Mouse (Mus musculus) skeletal muscle tissue, adult 2 months (tissue): ENCODE measurements around the gene Col1a1.
"Not testable (repeated sequence)": the region's sequence is repeated elsewhere in the genome, so short reads cannot be mapped to it uniquely, and the experiment has no call there.

Experiments used
- DNase-seq: peaks from one replicate; pipeline ENCODE4 v3.0.0-alpha.2; 2012; ENCODE audit warnings: low read depth, low spot score

Col1a1 gene

GRCm38 (mm10) chr11:94937787-94938186 lies 1.8 kb downstream of the Col1a1 start:
- DNase-seq, result no peak

GRCm38 (mm10) chr11:94938296-94938695 lies 2.3 kb downstream of the Col1a1 start:
- DNase-seq, result no peak

DNA sequence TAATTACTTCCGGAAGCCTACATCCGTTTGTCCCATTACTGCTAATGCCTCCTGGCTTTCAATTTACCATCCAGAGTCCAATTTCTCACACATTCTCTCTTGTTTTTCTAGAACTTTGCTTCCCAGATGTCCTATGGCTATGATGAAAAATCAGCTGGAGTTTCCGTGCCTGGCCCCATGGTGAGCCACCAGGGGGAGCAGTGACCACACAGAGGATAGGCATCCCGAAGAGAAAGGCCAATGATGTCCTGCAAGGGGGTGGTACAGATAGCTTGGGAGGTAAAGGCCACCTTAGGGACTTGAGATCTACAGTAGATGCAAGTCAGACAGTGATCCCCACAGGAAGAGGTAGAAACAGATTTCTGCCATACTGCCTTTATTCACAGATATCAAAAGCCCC lies 3.3 kb downstream of the Col1a1 start:
- DNase-seq, result no peak

GRCm38 (mm10) chr11:94941121-94941520 lies 5.1 kb downstream of the Col1a1 start:
- DNase-seq, result no peak

DNA sequence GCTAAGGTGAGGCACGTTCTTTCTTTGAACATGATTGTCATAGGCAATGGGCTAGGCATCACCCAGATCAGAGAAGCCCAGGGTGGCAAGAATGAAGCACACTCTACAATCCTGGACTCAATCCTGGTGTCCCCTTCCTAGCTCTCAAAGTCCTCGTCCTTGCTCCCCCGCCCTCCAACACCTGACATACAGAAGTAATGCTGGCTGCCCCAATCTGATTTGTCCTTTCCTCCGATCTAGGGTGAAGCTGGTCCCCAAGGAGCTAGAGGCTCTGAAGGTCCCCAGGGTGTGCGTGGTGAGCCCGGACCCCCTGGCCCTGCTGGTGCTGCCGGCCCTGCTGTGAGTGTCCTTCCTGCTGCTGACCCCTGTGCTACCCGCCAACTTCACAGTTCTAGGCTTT lies 5.8 kb downstream of the Col1a1 start:
- no peak for DNase-seq

- DNase-seq, result no peak
Observed at GRCm38 (mm10) chr11:94942282-94943023, 6.4 kb downstream of the Col1a1 start.

- no peak for DNase-seq
Observed at GRCm38 (mm10) chr11:94943054-94943453, 7.0 kb downstream of the Col1a1 start.

- DNase-seq, result no peak
Observed at GRCm38 (mm10) chr11:94944295-94944694, 8.3 kb downstream of the Col1a1 start.

DNA sequence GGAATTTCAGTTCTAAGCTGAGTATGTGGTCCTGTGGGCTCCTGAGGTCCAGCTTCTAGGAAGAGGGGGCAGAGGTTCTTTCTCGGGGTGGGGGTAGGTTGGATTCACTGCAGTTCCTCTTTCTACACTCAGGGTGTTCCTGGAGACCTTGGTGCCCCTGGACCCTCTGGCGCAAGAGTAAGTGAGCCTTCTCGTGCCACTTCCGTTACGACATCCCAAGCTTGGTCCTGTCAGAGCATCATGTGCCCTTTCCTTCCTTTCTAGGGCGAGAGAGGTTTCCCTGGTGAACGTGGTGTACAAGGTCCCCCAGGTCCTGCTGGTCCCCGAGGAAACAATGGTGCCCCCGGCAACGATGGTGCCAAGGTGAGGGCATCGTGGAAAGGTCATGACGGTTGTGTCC lies 9.2 kb downstream of the Col1a1 start:
- DNase-seq, result no peak

GRCm38 (mm10) chr11:94952169-94952568 lies 16.1 kb downstream of the Col1a1 start:
- no peak for DNase-seq

DNA sequence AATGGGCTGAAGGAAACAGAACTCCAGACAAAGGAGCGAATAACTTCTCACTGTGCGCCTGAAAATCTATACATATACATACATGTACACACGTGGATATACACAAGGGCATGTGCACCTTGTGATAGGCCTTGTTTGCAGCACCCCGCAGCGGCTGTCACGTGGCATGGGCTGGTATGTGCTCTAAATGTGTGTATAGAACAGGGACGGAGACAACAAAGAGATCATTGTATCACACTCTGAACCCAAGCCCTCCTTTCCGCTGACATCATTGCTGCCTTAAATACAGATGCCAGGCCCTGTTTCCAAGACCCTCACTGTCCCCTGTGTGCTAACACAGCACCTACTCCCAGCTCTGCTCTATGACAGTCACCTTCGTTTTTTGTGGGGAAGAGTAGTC lies 19.1 kb downstream of the Col1a1 start:
- DNase-seq, result no peak

GRCm38 (mm10) chr11:94957693-94958064 lies 21.7 kb downstream of the Col1a1 start:
- no peak for DNase-seq

DNA sequence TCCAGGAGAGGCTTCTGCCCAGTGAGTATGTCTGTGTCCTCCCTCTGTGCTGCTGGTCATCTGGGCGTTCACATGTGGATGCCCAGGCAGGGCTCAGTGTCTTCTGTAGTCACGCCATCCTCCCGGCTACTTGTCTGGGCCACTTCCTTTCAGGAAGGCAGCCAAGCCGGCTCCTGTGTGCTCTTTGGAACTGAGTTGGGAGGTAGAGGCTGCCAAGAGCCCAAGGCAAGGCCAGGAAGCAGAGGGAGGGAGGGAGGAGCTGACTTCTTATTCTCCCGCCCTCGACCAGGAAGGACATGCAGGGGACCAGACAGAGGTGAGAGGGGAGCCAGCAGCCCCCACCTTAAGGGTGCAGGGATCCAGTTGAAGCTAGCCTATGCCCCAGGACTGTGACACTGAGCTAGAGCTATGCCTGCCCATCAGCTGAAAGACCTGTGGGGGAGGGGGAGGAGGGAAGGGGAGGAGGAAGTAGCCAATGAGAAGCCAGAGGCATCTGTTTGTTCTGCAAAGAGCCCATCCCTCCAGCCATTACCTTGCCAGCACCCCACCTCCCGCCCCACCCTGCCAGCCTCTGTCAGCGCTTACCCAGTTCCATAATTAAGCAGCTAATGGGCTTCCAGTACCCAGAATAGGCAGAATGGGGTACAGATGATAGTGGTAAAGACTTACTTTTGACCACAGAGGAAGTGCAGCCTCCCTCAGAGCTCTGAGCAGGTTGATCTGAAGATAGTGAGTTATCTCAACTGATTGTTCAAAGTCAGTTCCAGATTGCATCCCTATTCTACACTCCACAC lies 22.2 kb downstream of the Col1a1 start:
- peak; percentile 91 for DNase-seq

DNA sequence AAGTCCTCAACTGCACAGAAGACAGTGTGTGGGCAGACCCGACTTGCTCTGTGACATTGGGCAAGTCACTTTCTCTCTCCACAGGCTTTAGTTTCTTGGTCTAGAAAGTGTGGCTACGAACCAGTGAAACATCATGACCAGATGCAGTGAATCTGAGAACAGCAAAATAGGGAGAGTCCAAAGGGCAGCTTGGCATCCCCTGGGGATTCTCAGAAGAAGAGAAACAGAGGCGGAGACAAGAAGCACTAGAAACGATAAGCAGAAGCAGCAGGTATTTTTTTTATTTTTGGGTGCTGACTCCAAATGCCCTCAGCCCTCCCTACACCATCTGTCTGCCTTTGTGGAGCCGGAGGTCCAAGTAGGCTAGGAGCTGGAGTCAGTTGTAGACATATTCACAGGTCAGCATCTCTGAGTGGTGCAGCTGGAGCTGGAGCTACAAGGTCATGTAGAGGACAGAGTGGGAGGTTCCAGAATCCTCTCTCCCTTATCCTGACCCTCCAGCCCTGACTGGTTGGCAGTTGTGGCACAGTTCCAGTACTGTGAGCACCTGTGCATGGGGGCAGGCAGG lies 26.6 kb downstream of the Col1a1 start:
- no peak for DNase-seq

- no peak for DNase-seq
Observed at GRCm38 (mm10) chr11:94967419-94967818, 31.4 kb downstream of the Col1a1 start, which contains the start of gene Hils1. Gene Hils1, plus strand, starts transcription at chr11:94967593.

- no peak for DNase-seq
Observed at GRCm38 (mm10) chr11:94968187-94968586, 32.2 kb downstream of the Col1a1 start.

DNA sequence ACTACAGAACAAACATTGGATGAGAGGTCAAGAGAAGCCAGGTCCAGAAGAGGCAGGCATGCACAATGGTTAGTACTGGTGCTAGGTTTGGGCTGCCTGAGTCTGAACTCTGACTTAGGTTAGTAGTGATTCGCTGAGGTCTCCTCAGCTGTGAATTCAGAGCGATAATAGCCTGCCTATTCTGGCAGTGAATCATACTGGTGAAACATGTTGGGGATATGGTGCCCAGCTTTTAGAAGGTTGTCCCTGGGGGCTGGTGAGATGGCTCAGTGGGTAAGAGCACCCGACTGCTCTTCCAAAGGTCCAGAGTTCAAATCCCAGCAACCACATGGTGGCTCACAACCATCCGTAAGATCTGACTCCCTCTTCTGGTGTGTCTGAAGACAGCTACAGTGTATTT lies 33.7 kb downstream of the Col1a1 start:
- not testable (repeated sequence) for DNase-seq

DNA sequence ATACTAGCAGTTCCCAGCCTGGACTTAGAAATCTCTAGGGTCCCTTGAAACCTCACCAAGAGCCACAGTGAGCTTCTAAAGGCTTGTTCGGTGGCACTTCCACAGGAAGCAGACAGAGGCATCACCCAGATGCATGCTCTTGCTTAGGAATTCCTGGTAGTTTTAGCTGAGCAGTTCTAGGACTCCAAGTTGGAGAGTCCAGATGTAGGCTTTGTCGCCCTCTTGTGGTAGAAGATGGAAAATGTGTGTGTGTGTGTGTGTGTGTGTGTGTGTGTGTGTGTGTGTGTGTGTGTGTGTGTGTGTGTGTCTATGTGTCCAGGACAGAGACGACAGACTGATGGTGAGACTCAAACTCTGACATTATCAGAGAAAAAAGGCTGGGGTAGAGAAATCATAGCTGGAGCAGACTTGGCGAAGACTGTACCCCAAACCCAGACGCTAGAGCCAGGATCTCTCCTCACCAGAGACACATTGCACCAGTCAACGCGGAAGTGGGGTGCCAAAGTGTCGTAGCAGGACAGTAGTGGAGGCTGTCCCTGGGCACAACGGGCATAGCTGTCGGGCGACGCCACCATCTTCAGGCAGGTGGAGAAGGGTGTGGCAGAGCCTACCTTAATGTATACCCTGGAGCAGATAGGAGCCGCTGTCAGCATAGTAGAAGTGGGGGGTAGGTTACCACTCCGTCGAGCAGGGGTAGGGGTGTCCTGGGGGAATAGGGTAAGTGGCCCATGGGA lies 34.4 kb downstream of the Col1a1 start:
- DNase-seq, result peak; percentile 69

DNA sequence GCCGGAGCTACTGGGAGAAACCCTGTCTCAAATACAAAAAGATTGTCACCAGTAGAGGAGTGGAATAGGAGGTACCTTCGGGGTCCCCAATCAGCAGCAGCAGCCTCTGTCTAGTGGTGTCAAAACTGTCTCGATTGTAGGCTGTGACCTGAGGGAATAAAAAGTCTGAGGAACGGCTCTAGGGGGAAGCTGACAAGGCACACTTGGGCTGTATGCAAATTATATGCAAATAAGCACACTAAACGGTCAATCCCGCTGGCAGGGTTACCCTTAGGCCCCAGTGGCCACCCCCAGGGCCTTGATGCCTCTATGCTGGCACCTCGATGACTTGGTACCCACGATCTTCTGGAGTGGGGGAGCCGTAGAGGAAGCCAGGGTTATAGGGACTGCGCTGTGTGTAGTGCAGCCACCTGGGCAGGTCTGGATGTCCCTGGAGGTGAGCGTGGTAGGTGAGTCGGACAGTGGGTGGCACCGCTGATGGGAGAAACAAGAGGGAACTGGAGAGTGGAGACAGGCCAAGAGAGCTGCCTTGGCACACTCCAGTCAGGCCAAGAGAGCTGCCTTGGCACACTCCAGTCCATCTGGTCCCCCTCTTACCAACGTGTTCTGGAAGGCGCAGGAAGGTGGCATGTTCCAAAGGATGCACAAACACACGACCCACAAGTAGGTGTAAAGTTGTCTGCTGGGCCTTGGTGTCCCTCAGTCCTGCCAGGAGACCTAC lies 36.0 kb downstream of the Col1a1 start:
- no peak for DNase-seq

GRCm38 (mm10) chr11:94972887-94973286 lies 36.9 kb downstream of the Col1a1 start:
- no peak for DNase-seq

GRCm38 (mm10) chr11:94973313-94973712 lies 37.3 kb downstream of the Col1a1 start:
- peak; percentile 88 for DNase-seq
